Mouse (Mus musculus): ENCODE results near the gene Agmo. TPM values are rescaled to one million over a fixed set of nuclear protein-coding genes. Genes with fewer than 3 reads are reported as not detected.

Gene Agmo
- polyA plus RNA-seq, 1 experiment, result not detected

- Histone ChIP-seq H3K27me3 (ENCODE audit: control insufficient read depth, insufficient read depth, low read length, poor library complexity, severe bottlenecking) (no peaks in the 10 kb centered on the region), H3K9me3 (replicated peaks; ENCODE audit: control insufficient read depth, insufficient read depth, low read length, poor library complexity, severe bottlenecking) (no peaks in the 10 kb centered on the region), H3K9ac (ENCODE audit: low read depth, poor library complexity, severe bottlenecking) (no peak overlapping the region), H3K36me3 (ENCODE audit: control insufficient read depth, insufficient read depth, low read length, poor library complexity, severe bottlenecking) (no peaks in the 10 kb centered on the region), H3K4me3 (ENCODE audit: low read depth, low read length) (no peak overlapping the region), H3K27ac (ENCODE audit: insufficient read depth, low read length) (no peak overlapping the region), H3K4me1 (ENCODE audit: control insufficient read depth, insufficient read depth, low read length) (no peaks in the 10 kb centered on the region)
- TF ChIP-seq EP300 (IDR thresholded peaks at IDR 0.05; ENCODE audit: insufficient read depth, low read depth, low read length) (no peak), POLR2A (IDR thresholded peaks at IDR 0.05; ENCODE audit: insufficient read depth, low read length) (no peak), CTCF (IDR thresholded peaks at IDR 0.05; ENCODE audit: low read depth, low read length) (no peak)
Measured at GRCm38 (mm10) chr12:37487991-37488390, 246.6 kb downstream of the Agmo start.

DNA sequence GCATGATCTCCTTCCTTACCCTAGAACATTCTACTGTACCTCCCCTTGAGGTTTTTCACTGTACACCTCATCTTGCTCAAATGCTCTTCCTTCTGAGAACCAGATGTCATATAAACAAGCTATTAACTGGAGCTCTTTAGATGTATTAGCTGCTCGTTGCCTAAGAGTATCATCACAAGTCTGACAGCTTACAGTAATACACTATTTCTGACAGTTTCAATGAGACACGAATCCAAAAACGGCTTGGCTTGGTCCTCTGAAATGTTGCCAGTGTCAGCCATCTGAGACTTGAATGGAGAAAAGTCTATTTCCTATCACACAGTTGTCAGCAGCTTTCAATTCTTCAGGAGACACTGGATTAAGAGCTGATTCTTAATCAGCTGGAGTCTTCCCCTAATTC is 257.4 kb downstream of the Agmo start:
- Histone ChIP-seq H3K9ac (ENCODE audit: low read depth, poor library complexity, severe bottlenecking) (no peak overlapping the region), H3K27ac (ENCODE audit: insufficient read depth, low read length) (no peak overlapping the region)
- TF ChIP-seq POLR2A (IDR thresholded peaks at IDR 0.05; ENCODE audit: insufficient read depth, low read length) (no peak), EP300 (IDR thresholded peaks at IDR 0.05; ENCODE audit: insufficient read depth, low read depth, low read length) (no peak), CTCF (IDR thresholded peaks at IDR 0.05; ENCODE audit: low read depth, low read length) (no peak)

GRCm38 (mm10) chr12:37507406-37507805 is 266.0 kb downstream of the Agmo start:
- no peaks in the 10 kb centered on the region for H3K27me3 ChIP-seq (ENCODE audit: control insufficient read depth, insufficient read depth, low read length, poor library complexity, severe bottlenecking)
- no peak overlapping the region for H3K9ac ChIP-seq (ENCODE audit: low read depth, poor library complexity, severe bottlenecking)
- H3K36me3 ChIP-seq (ENCODE audit: control insufficient read depth, insufficient read depth, low read length, poor library complexity, severe bottlenecking), result no peaks in the 10 kb centered on the region
- H3K4me1 ChIP-seq (ENCODE audit: control insufficient read depth, insufficient read depth, low read length), result no peaks in the 10 kb centered on the region
- TF ChIP-seq EP300 (IDR thresholded peaks at IDR 0.05; ENCODE audit: insufficient read depth, low read depth, low read length) (no peak), POLR2A (IDR thresholded peaks at IDR 0.05; ENCODE audit: insufficient read depth, low read length) (no peak), CTCF (IDR thresholded peaks at IDR 0.05; ENCODE audit: low read depth, low read length) (no peak)
- H3K4me3 ChIP-seq (ENCODE audit: low read depth, low read length), result no peak overlapping the region
- H3K27ac ChIP-seq (ENCODE audit: insufficient read depth, low read length), result no peak overlapping the region
- no peaks in the 10 kb centered on the region for H3K9me3 ChIP-seq (replicated peaks; ENCODE audit: control insufficient read depth, insufficient read depth, low read length, poor library complexity, severe bottlenecking)

More for the DNA sequence above, 257.4 kb downstream of the Agmo start:
- Histone ChIP-seq H3K4me3 (ENCODE audit: low read depth, low read length) (no peak overlapping the region), H3K9me3 (replicated peaks; ENCODE audit: control insufficient read depth, insufficient read depth, low read length, poor library complexity, severe bottlenecking) (no peaks in the 10 kb centered on the region), H3K36me3 (ENCODE audit: control insufficient read depth, insufficient read depth, low read length, poor library complexity, severe bottlenecking) (no peaks in the 10 kb centered on the region), H3K27me3 (ENCODE audit: control insufficient read depth, insufficient read depth, low read length, poor library complexity, severe bottlenecking) (no peaks in the 10 kb centered on the region), H3K4me1 (ENCODE audit: control insufficient read depth, insufficient read depth, low read length) (no peaks in the 10 kb centered on the region)

- no peak for TF ChIP-seq POLR2A (IDR thresholded peaks at IDR 0.05; ENCODE audit: insufficient read depth, low read length)
- Histone ChIP-seq H3K9ac (ENCODE audit: low read depth, poor library complexity, severe bottlenecking) (no peak overlapping the region), H3K27me3 (ENCODE audit: control insufficient read depth, insufficient read depth, low read length, poor library complexity, severe bottlenecking) (no peaks in the 10 kb centered on the region), H3K9me3 (replicated peaks; ENCODE audit: control insufficient read depth, insufficient read depth, low read length, poor library complexity, severe bottlenecking) (no peaks in the 10 kb centered on the region), H3K4me1 (ENCODE audit: control insufficient read depth, insufficient read depth, low read length) (no peaks in the 10 kb centered on the region), H3K27ac (ENCODE audit: insufficient read depth, low read length) (no peak overlapping the region), H3K4me3 (ENCODE audit: low read depth, low read length) (no peak overlapping the region), H3K36me3 (ENCODE audit: control insufficient read depth, insufficient read depth, low read length, poor library complexity, severe bottlenecking) (no peaks in the 10 kb centered on the region)
Measured at GRCm38 (mm10) chr12:37507826-37508225, 266.4 kb downstream of the Agmo start.

DNA sequence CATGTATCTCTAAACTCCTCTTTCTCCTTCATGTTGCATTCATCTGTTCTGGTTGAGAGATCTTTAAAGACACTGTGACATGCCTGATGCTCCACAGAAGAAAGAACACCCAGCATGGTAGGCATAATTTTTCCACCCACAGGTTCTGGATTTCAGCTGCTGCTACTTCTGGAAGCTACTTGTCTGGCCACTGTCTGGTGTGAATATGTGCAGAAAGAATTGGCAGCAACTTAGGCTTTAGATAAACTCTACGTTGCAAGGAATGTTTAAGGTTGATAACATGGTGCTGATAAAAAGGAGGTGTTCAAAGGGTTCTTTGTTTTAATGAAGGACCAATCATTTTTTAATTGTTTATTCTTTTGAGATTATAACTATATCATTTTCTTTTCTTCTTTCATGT is 280.3 kb downstream of the Agmo start:
- Histone ChIP-seq H3K9me3 (replicated peaks; ENCODE audit: control insufficient read depth, insufficient read depth, low read length, poor library complexity, severe bottlenecking) (peaks cover 5% of the 10 kb centered on the region; the same call in 1 of the 2 replicates), H3K27ac (ENCODE audit: insufficient read depth, low read length) (no peak overlapping the region), H3K9ac (ENCODE audit: low read depth, poor library complexity, severe bottlenecking) (no peak overlapping the region), H3K27me3 (ENCODE audit: control insufficient read depth, insufficient read depth, low read length, poor library complexity, severe bottlenecking) (no peaks in the 10 kb centered on the region), H3K4me3 (ENCODE audit: low read depth, low read length) (no peak overlapping the region), H3K36me3 (ENCODE audit: control insufficient read depth, insufficient read depth, low read length, poor library complexity, severe bottlenecking) (no peaks in the 10 kb centered on the region), H3K4me1 (ENCODE audit: control insufficient read depth, insufficient read depth, low read length) (no peaks in the 10 kb centered on the region)
- TF ChIP-seq EP300 (IDR thresholded peaks at IDR 0.05; ENCODE audit: insufficient read depth, low read depth, low read length) (no peak), POLR2A (IDR thresholded peaks at IDR 0.05; ENCODE audit: insufficient read depth, low read length) (no peak), CTCF (IDR thresholded peaks at IDR 0.05; ENCODE audit: low read depth, low read length) (no peak)

- H3K4me3 ChIP-seq (ENCODE audit: low read depth, low read length), result no peak overlapping the region
- H3K27me3 ChIP-seq (ENCODE audit: control insufficient read depth, insufficient read depth, low read length, poor library complexity, severe bottlenecking), result no peaks in the 10 kb centered on the region
- peaks cover 5% of the 10 kb centered on the region; the same call in 1 of the 2 replicates for H3K9me3 ChIP-seq (replicated peaks; ENCODE audit: control insufficient read depth, insufficient read depth, low read length, poor library complexity, severe bottlenecking)
- no peak for TF ChIP-seq POLR2A (IDR thresholded peaks at IDR 0.05; ENCODE audit: insufficient read depth, low read length)
- TF ChIP-seq EP300 (IDR thresholded peaks at IDR 0.05; ENCODE audit: insufficient read depth, low read depth, low read length), result no peak
- TF ChIP-seq CTCF (IDR thresholded peaks at IDR 0.05; ENCODE audit: low read depth, low read length), result no peak
- no peaks in the 10 kb centered on the region for H3K4me1 ChIP-seq (ENCODE audit: control insufficient read depth, insufficient read depth, low read length)
- H3K27ac ChIP-seq (ENCODE audit: insufficient read depth, low read length), result no peak overlapping the region
- no peak overlapping the region for H3K9ac ChIP-seq (ENCODE audit: low read depth, poor library complexity, severe bottlenecking)
- H3K36me3 ChIP-seq (ENCODE audit: control insufficient read depth, insufficient read depth, low read length, poor library complexity, severe bottlenecking), result no peaks in the 10 kb centered on the region
Measured at GRCm38 (mm10) chr12:37524662-37525061, 283.2 kb downstream of the Agmo start.

Data from ES-Bruce4 (cell line).